18 mouse cellular contexts compared by ENCODE assay signal in the genomic region with DNA sequence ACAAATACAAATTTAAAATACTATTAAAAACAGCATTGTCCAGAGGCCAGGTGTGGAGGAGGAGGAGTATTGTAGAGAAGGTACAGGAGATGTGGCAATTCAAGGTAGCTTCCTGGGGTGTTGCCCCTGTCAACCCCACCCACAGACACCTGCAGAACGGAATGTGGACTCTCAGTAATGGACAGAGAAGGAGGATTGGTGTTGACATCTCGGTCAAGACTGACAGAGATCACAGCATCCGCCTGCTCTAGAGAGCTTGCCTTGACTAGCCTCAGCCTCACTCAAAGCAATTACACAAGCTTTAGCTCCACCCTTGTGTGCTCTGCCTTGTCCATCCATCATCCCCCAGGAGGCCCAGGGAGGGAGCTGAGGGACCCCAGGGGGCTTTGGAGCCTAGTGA. TPM values are rescaled to one million over a fixed set of nuclear protein-coding genes. Genes with fewer than 3 reads are reported as not detected.
"Had no signal": no experiment of that assay in that cellular context is flagged by ENCODE, and none has a peak within 500 bp of the region (broad histone marks: within the 10 kb centered on the region; RNA-seq: fewer than 3 reads in every experiment).

No protein-coding gene starts in this region.

- H3K27ac ChIP-seq: kidney, embryonic 15.5 days; liver, embryonic 13.5 days; neural tube, embryonic 12.5 days; neural tube, embryonic 15.5 days had no signal

- DNase-seq: kidney, postnatal 10 days; kidney, postnatal 36 days; liver, embryonic 13.5 days; lung, adult 2 months; lung, postnatal 14 days; lung, postnatal 4 days; midbrain, embryonic 14.5 days; right cerebral cortex, adult 18-20 months; right cerebral cortex, postnatal 14 days; right cerebral cortex, postnatal 4 days; thymus, adult 18-20 months; thymus, postnatal 36 days had no signal

- H3K36me3 ChIP-seq: kidney, embryonic 15.5 days; liver, embryonic 13.5 days; neural tube, embryonic 12.5 days; neural tube, embryonic 15.5 days had no signal

- H3K4me1 ChIP-seq: liver, embryonic 13.5 days had no signal

- H3K4me2 ChIP-seq: kidney, embryonic 15.5 days; liver, embryonic 13.5 days; midbrain, embryonic 11.5 days; neural tube, embryonic 12.5 days; neural tube, embryonic 15.5 days had no signal

- H3K4me3 ChIP-seq: kidney, embryonic 15.5 days; liver, embryonic 13.5 days; neural tube, embryonic 12.5 days; neural tube, embryonic 15.5 days had no signal

- H3K9me3 ChIP-seq: kidney, embryonic 15.5 days; liver, embryonic 13.5 days; neural tube, embryonic 12.5 days; neural tube, embryonic 15.5 days had no signal

- H3K9ac ChIP-seq: kidney, embryonic 15.5 days; liver, embryonic 13.5 days; neural tube, embryonic 12.5 days; neural tube, embryonic 15.5 days had no signal

RNA-seq across cellular contexts. Expression of gene Hspb1, which starts 3.2 kb away (rescaled TPM):
- total RNA-seq: megakaryocyte progenitor cell, adult 5-6 weeks; megakaryocyte-erythroid progenitor cell, adult 5-6 weeks had no signal
